Mouse (Mus musculus): ENCODE data around the gene Myo9b. TPM values are rescaled to one million over a fixed set of nuclear protein-coding genes. Genes with fewer than 3 reads are reported as not detected.
A peak's percentile ranks its signal among the peaks of the same experiment; 100 is the strongest.
"Not testable (repeated sequence)": the region's sequence is repeated elsewhere in the genome, so short reads cannot be mapped to it uniquely, and the experiment has no call there.

Gene Myo9b
- polyA plus RNA-seq, 1 experiment from 2014 or later = 5.8 TPM

- H3K9me3 ChIP-seq (ENCODE audit: control insufficient read depth, low read length) = no peaks in the 10 kb centered on the region
- H3K36me3 ChIP-seq (ENCODE audit: control insufficient read depth, insufficient read depth, low read length) = peaks cover 5% of the 10 kb centered on the region
- ATAC-seq (ENCODE audit: low FRiP score, low TSS enrichment) (no peak), DNase-seq (ENCODE audit: low spot score) (no peak)
- H3K4me1 ChIP-seq (replicated peaks; ENCODE audit: control insufficient read depth, insufficient read depth) = no peaks in the 10 kb centered on the region
- H3K4me3 ChIP-seq (ENCODE audit: low read depth, low read length) = no peak overlapping the region
- TF ChIP-seq CTCF (IDR thresholded peaks at IDR 0.05; ENCODE audit: low read depth) (no peak), EP300 (optimal IDR thresholded peaks at IDR 0.05) (no peak)
- no peaks in the 10 kb centered on the region for H3K27me3 ChIP-seq (ENCODE audit: control insufficient read depth, insufficient read depth, low read length)
- no peak overlapping the region for H3K9ac ChIP-seq (ENCODE audit: low read length)
- WGBS = 66% methylated on average over 7 of the region's 7 CpGs
- H3K4me2 ChIP-seq (replicated peaks; ENCODE audit: low read depth) = no peak overlapping the region
- no peak overlapping the region for H3K27ac ChIP-seq (replicated peaks)
Observed at GRCm38 (mm10) chr8:71289098-71289497, 16.6 kb downstream of the Myo9b start.

- Histone ChIP-seq H3K9ac (ENCODE audit: low read length) (no peak overlapping the region), H3K27ac (replicated peaks) (no peak overlapping the region), H3K4me1 (replicated peaks; ENCODE audit: control insufficient read depth, insufficient read depth) (no peaks in the 10 kb centered on the region), H3K36me3 (ENCODE audit: control insufficient read depth, insufficient read depth, low read length) (peaks cover 5% of the 10 kb centered on the region), H3K9me3 (ENCODE audit: control insufficient read depth, low read length) (no peaks in the 10 kb centered on the region), H3K27me3 (ENCODE audit: control insufficient read depth, insufficient read depth, low read length) (no peaks in the 10 kb centered on the region), H3K4me2 (replicated peaks; ENCODE audit: low read depth) (no peak overlapping the region), H3K4me3 (ENCODE audit: low read depth, low read length) (no peak overlapping the region)
- WGBS = 93% methylated on average over 21 of the region's 21 CpGs
- no peak for TF ChIP-seq EP300 (optimal IDR thresholded peaks at IDR 0.05)
- TF ChIP-seq CTCF (IDR thresholded peaks at IDR 0.05; ENCODE audit: low read depth) = no peak
- ATAC-seq (ENCODE audit: low FRiP score, low TSS enrichment) (0 out of 2 replicates have a peak, but pooled peaks have one; percentile 18), DNase-seq (ENCODE audit: low spot score) (no peak)
Observed at GRCm38 (mm10) chr8:71290211-71290610, 17.7 kb downstream of the Myo9b start.

DNA sequence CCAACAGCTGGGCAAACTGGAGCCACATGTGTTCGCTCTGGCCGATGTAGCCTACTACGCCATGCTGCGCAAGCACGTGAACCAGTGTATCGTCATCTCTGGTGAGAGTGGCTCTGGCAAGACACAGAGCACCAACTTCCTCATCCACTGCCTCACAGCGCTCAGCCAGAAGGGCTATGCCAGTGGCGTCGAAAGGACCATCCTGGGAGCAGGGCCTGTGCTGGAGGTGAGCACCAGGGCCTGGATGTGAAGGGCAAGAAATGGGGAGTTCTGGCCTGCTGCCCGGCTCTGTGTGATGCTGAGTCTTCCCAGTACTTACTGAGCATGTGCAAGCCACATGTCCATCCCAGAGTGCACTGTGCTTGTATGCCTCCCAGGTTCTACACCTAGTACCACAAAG, 18.4 kb downstream of the Myo9b start:
- peaks cover 5% of the 10 kb centered on the region for H3K36me3 ChIP-seq (ENCODE audit: control insufficient read depth, insufficient read depth, low read length)
- H3K4me3 ChIP-seq (ENCODE audit: low read depth, low read length) = no peak overlapping the region
- no peak overlapping the region for H3K9ac ChIP-seq (ENCODE audit: low read length)
- ATAC-seq (ENCODE audit: low FRiP score, low TSS enrichment) (no peak), DNase-seq (ENCODE audit: low spot score) (no peak)
- H3K27ac ChIP-seq (replicated peaks) = no peak overlapping the region
- H3K27me3 ChIP-seq (ENCODE audit: control insufficient read depth, insufficient read depth, low read length) = no peaks in the 10 kb centered on the region
- 98% methylated on average over 10 of the region's 10 CpGs for WGBS
- H3K4me1 ChIP-seq (replicated peaks; ENCODE audit: control insufficient read depth, insufficient read depth) = no peaks in the 10 kb centered on the region
- no peak for TF ChIP-seq EP300 (optimal IDR thresholded peaks at IDR 0.05)
- no peak for TF ChIP-seq CTCF (IDR thresholded peaks at IDR 0.05; ENCODE audit: low read depth)
- H3K4me2 ChIP-seq (replicated peaks; ENCODE audit: low read depth) = no peak overlapping the region
- H3K9me3 ChIP-seq (ENCODE audit: control insufficient read depth, low read length) = no peaks in the 10 kb centered on the region

GRCm38 (mm10) chr8:71291351-71291750, 18.8 kb downstream of the Myo9b start:
- TF ChIP-seq EP300 (optimal IDR thresholded peaks at IDR 0.05) (no peak), CTCF (IDR thresholded peaks at IDR 0.05; ENCODE audit: low read depth) (no peak)
- H3K4me1 ChIP-seq (replicated peaks; ENCODE audit: control insufficient read depth, insufficient read depth) = no peaks in the 10 kb centered on the region
- no peaks in the 10 kb centered on the region for H3K27me3 ChIP-seq (ENCODE audit: control insufficient read depth, insufficient read depth, low read length)
- no peak overlapping the region for H3K4me2 ChIP-seq (replicated peaks; ENCODE audit: low read depth)
- no peak overlapping the region for H3K4me3 ChIP-seq (ENCODE audit: low read depth, low read length)
- 95% methylated on average over 6 of the region's 6 CpGs for WGBS
- no peak overlapping the region for H3K27ac ChIP-seq (replicated peaks)
- H3K36me3 ChIP-seq (ENCODE audit: control insufficient read depth, insufficient read depth, low read length) = peaks cover 5% of the 10 kb centered on the region
- ATAC-seq (ENCODE audit: low FRiP score, low TSS enrichment) (no peak), DNase-seq (ENCODE audit: low spot score) (no peak)
- H3K9ac ChIP-seq (ENCODE audit: low read length) = no peak overlapping the region
- H3K9me3 ChIP-seq (ENCODE audit: control insufficient read depth, low read length) = no peaks in the 10 kb centered on the region

GRCm38 (mm10) chr8:71293930-71294329, 21.4 kb downstream of the Myo9b start:
- not testable (repeated sequence) for H3K9me3 ChIP-seq (ENCODE audit: control insufficient read depth, low read length); H3K27ac ChIP-seq (replicated peaks); H3K4me3 ChIP-seq (ENCODE audit: low read depth, low read length); H3K36me3 ChIP-seq (ENCODE audit: control insufficient read depth, insufficient read depth, low read length); H3K27me3 ChIP-seq (ENCODE audit: control insufficient read depth, insufficient read depth, low read length); DNase-seq (ENCODE audit: low spot score); H3K4me2 ChIP-seq (replicated peaks; ENCODE audit: low read depth); H3K4me1 ChIP-seq (replicated peaks; ENCODE audit: control insufficient read depth, insufficient read depth); H3K9ac ChIP-seq (ENCODE audit: low read length); ATAC-seq (ENCODE audit: low FRiP score, low TSS enrichment)
- 89% methylated on average over 3 of the region's 3 CpGs for WGBS

DNA sequence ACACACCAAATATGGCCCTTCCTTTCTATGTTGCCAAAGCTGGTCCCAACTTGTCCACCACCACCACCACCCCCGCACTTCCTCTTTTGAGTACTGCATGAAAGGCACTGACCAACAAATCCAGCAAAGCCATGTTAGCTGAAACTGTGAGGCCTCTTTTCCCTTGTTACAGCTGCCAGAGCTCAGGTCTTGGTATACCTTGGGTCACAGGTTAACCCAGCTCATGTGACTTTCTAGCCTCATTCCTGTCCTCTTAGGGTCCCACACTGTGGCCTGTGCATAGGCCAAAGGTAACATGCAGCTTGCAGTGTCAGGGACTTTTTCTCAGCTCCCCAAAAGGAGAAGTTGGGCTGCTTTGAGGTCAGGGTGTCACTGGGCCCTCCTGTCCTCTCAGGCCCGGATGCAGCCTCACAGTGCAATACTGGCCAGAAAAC, 23.7 kb downstream of the Myo9b start:
- Histone ChIP-seq H3K36me3 (ENCODE audit: control insufficient read depth, insufficient read depth, low read length) (no peaks in the 10 kb centered on the region; the same call in 1 of the 2 replicates), H3K27ac (replicated peaks) (peak overlapping the region; percentile 18; the same call in 1 of the 2 replicates), H3K27me3 (ENCODE audit: control insufficient read depth, insufficient read depth, low read length) (no peaks in the 10 kb centered on the region), H3K4me2 (replicated peaks; ENCODE audit: low read depth) (no peak overlapping the region), H3K4me1 (replicated peaks; ENCODE audit: control insufficient read depth, insufficient read depth) (no peaks in the 10 kb centered on the region), H3K4me3 (ENCODE audit: low read depth, low read length) (no peak overlapping the region), H3K9ac (ENCODE audit: low read length) (no peak overlapping the region), H3K9me3 (ENCODE audit: control insufficient read depth, low read length) (no peaks in the 10 kb centered on the region)
- TF ChIP-seq EP300 (optimal IDR thresholded peaks at IDR 0.05) (no peak), CTCF (IDR thresholded peaks at IDR 0.05; ENCODE audit: low read depth) (no peak)
- DNase-seq (ENCODE audit: low spot score) = no peak
- no peak for ATAC-seq (ENCODE audit: low FRiP score, low TSS enrichment)
- 75% methylated on average over 2 of the region's 2 CpGs for WGBS
